Mouse (Mus musculus): Measurements from ENCODE around the gene Myo1g. TPM values are rescaled to one million over a fixed set of nuclear protein-coding genes. Genes with fewer than 3 reads are reported as not detected.
"Not testable (repeated sequence)": the region's sequence is repeated elsewhere in the genome, so short reads cannot be mapped to it uniquely, and the experiment has no call there.

Myo1g gene
- total RNA-seq, 2 experiments from 2014 or later, result 0.59 to 0.91 TPM

DNA sequence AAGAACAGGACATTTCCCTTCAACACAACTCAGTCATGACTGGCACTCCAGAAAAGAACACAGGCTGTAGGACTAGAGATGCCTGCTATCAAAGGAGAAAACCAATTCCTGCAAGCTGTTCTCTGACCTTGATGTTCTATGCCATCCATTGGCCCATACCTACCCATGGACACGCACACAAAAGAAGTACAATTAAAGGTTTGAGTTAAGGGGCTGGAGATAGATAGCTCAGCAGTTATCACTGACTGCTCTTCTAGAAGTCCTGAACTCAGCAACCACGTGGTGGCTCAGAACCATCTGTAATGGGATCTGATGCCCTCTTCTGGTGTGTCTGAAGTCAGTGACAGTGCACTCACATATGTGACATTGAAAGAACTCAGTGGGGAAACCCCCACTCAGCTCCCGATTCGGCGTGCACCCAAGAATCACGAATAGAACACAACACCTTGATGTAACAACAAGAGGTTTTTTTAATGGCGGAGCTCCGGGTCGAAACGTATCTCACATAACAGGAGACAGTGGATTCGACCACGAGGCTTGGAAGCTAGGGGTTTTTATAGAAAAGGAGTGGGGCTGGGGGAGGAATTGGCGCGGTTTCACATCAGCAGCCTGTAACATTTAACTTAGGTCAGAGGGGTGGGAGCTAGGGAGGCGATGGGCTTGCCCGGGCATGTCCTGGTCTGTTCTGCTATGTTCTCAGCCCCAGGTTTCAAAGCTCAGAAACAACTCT, 5.9 kb upstream of the Myo1g start:
- DNase-seq (ENCODE audit: low spot score in 2 of 2); H3K27ac ChIP-seq; H3K4me3 ChIP-seq: not testable (repeated sequence)
- peak; percentile 18; the same call in 1 of the 2 replicates for TF ChIP-seq CTCF (conservative IDR thresholded peaks at IDR 0.05)

GRCm38 (mm10) chr11:6525241-6525640, 4.5 kb upstream of the Myo1g start:
- no peak for TF ChIP-seq CTCF (conservative IDR thresholded peaks at IDR 0.05)
- DNase-seq (ENCODE audit: low spot score in 2 of 2), result no peak
- Histone ChIP-seq H3K27ac (no peak overlapping the region), H3K4me3 (no peak overlapping the region)

DNA sequence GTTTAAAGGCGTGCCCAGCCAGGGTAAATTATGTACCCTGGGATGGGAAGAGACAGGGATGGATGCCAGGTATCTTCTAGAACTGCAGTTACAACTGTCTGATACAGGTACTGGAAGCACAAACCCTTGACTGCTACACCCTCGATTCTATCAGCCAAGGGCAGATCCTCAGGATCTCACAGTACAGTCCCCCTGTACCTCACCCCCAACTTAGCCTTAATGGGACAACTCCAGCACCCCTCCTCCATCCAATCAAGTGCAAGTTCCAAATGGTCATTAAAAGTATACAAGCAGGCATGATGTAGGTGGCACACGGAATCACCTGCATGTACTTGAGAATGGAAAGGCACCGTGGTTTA, 4.1 kb upstream of the Myo1g start:
- Histone ChIP-seq H3K27ac (no peak overlapping the region), H3K4me3 (no peak overlapping the region)
- no peak for TF ChIP-seq CTCF (conservative IDR thresholded peaks at IDR 0.05)

GRCm38 (mm10) chr11:6524165-6524879, 3.6 kb upstream of the Myo1g start:
- no peak for TF ChIP-seq CTCF (conservative IDR thresholded peaks at IDR 0.05)
- no peak for DNase-seq (ENCODE audit: low spot score in 2 of 2)
- no peak overlapping the region for H3K27ac ChIP-seq
- no peak overlapping the region for H3K4me3 ChIP-seq

More for the DNA sequence above, 4.1 kb upstream of the Myo1g start:
- no peak for DNase-seq (ENCODE audit: low spot score in 2 of 2)

- no peak overlapping the region for H3K4me3 ChIP-seq
- peak; percentile 40 for TF ChIP-seq CTCF (conservative IDR thresholded peaks at IDR 0.05)
- no peak for DNase-seq (ENCODE audit: low spot score in 2 of 2)
- H3K27ac ChIP-seq, result no peak overlapping the region
Measured at GRCm38 (mm10) chr11:6523662-6524088, 2.9 kb upstream of the Myo1g start.

DNA sequence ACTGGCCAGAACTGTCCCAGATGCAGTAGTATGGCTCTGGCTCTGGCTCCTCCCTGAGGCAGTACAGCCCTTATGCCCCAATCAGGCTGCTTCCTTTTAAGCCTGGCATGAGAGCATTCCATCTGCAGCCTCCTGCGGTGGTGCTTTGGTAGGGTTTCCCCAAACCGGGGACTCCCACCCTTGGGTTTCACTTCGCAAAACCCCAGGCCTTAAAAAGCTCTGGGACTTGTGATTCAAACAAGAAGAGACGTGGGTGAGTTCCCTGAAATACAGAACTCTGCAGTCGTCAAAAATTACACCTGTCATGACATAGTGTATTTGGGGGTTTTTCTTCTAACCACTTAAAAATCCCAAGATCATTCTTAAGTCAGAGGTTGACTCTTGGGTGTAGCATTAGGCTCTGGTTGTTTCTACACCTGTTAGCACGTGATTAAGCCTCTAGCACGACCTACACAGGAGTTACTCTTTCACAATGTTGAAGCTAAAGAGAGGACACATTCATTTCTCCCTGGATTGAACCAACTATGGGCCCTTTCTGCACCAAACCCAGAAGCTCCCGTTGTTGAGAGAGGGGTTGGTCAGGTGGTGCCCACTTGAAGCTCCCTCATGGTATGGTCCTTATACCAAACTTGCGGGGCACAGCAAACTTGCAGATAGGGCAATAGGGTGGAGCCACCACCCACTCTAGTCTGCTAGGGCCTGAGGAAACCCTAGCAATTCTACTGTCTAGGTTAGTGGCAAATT, 2.2 kb upstream of the Myo1g start:
- no peak for DNase-seq (ENCODE audit: low spot score in 2 of 2)
- TF ChIP-seq CTCF (conservative IDR thresholded peaks at IDR 0.05), result no peak
- Histone ChIP-seq H3K4me3 (no peak overlapping the region), H3K27ac (no peak overlapping the region)

DNA sequence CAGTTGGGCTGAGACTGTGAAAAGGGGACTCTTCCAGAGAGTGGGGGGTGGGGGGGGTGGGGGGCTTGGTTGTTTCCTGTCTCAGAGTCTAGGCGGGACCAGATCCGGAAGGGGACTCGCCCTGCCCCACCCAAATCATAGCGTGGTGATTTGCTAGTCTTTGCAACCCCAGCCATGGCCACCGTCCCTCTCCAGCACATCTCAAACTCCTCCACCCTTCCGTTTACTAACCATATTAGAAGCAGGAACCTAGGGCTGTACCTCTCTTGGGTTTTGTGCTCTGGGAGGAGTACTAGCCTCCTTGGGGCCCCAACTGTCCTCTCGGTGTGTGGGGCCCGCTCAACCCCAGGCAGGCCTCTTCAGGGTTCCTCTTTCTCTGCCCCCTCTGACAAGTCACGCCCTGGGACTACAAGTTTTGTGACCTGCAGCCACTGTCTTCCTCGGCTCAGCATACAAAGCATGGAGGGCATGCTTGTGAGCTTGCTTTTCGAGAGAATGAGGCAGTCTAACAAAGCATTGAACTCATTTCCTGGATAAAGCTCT, 1.2 kb downstream of the Myo1g start:
- Histone ChIP-seq H3K4me3 (no peak overlapping the region), H3K27ac (no peak overlapping the region)
- no peak for TF ChIP-seq CTCF (conservative IDR thresholded peaks at IDR 0.05)
- no peak for DNase-seq (ENCODE audit: low spot score in 2 of 2)

- TF ChIP-seq CTCF (conservative IDR thresholded peaks at IDR 0.05), result no peak
- Histone ChIP-seq H3K4me3 (no peak overlapping the region), H3K27ac (no peak overlapping the region)
- DNase-seq (ENCODE audit: low spot score in 2 of 2), result no peak
Measured at GRCm38 (mm10) chr11:6514837-6515236, 5.9 kb downstream of the Myo1g start.

DNA sequence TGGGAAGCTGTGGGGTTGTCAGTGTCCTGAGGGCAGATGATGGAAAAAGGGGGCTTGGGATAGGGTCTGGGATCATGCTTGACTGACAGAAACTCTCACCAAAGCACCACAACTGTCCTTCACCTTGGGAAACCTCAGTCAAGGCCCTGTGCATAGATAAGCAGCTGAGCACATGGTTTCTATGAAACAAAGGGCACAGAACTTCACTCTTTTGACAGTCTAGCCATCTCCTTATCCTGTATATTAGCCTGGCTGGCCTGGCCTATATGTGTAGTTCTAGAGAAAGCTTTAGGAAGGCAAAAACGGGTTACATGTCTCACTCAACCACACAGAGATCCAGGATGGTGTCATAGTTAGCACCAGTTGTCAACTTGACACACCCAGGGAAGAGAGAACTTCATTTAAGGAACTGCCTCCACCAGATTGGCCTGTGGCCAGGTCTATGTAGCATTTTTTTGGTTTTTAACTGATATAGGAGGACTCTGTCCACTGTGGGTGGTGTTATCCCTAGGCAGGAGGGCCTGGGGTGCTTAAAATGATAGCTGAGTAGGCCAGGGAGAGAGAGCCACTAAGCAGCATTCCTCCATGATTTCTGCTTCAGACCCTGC, 12.4 kb downstream of the Myo1g start:
- TF ChIP-seq CTCF (conservative IDR thresholded peaks at IDR 0.05), result no peak
- H3K4me3 ChIP-seq, result no peak overlapping the region
- no peak overlapping the region for H3K27ac ChIP-seq
- no peak for DNase-seq (ENCODE audit: low spot score in 2 of 2)

DNA sequence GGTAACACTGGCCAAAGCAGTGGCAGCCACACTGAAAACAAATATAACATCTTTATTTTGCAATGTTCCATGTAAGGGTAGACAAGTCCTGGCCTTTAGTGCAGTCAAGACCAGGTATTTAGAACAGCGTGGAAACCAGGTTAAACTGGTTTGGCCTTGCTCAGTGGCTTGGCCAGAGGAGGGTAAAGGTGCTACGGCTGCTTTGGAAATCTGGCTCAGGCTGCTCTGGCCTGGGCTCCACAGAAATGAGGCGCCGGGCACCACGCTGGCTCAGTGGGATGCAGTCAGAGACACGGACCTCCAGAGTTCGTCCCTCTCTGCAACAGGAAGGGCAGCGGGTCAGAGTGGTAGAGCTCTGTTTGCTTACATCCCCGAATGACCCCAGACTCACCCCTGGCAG, 14.2 kb downstream of the Myo1g start:
- no peak overlapping the region for H3K4me3 ChIP-seq
- no peak for DNase-seq (ENCODE audit: low spot score in 2 of 2)
- H3K27ac ChIP-seq, result no peak overlapping the region
- TF ChIP-seq CTCF (conservative IDR thresholded peaks at IDR 0.05), result no peak

DNA sequence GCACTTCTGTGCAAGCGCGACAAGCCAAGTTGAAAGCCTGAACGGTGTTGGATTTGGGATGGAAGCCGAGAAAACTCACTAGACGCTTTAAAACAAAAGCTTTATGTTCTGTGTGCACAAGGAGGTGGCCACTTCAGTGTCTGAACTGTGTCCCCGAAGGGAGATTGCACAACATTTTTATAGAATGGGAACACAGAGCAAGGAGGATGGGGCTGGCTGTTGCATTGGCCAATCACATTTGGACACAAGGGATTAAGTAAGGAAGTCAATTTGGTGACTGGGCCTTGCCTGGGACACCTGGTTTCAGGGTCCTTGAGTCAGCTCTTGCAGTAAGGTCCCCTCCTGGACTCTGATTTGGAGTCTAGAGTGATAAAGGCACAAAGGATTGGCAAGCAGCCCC, 16.1 kb downstream of the Myo1g start:
- Histone ChIP-seq H3K4me3 (no peak overlapping the region), H3K27ac (no peak overlapping the region)
- no peak for TF ChIP-seq CTCF (conservative IDR thresholded peaks at IDR 0.05)
- DNase-seq (ENCODE audit: low spot score in 2 of 2), result no peak

- Histone ChIP-seq H3K27ac (no peak overlapping the region), H3K4me3 (no peak overlapping the region)
- DNase-seq (ENCODE audit: low spot score in 2 of 2), result no peak
- TF ChIP-seq CTCF (conservative IDR thresholded peaks at IDR 0.05), result no peak
Measured at GRCm38 (mm10) chr11:6504226-6504625, 16.5 kb downstream of the Myo1g start.

DNA sequence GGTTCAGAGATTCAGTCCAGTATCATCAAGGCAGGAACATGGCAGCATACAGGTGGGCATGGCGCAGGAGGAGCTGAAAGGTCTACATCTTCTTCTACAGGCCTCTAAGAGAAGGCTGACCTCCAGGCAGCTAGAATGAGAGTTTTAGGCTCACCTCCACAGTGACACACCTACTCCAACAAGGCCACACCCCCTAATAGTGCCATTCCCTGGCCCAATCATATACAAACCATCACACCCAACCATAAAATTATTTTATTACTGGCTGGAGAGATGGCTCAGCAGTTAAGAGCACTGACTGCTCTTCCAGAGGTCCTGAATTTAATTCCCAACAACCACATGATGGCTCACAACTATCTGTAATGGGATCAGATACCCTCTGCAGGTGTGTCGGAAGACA, 18.3 kb downstream of the Myo1g start:
- no peak for TF ChIP-seq CTCF (conservative IDR thresholded peaks at IDR 0.05)
- no peak for DNase-seq (ENCODE audit: low spot score in 2 of 2)
- H3K27ac ChIP-seq, result no peak overlapping the region
- no peak overlapping the region for H3K4me3 ChIP-seq

Data from layer of hippocampus, adult 2 months (tissue).